ENCODE assay signal across 25 mouse cellular contexts in the genomic region with DNA sequence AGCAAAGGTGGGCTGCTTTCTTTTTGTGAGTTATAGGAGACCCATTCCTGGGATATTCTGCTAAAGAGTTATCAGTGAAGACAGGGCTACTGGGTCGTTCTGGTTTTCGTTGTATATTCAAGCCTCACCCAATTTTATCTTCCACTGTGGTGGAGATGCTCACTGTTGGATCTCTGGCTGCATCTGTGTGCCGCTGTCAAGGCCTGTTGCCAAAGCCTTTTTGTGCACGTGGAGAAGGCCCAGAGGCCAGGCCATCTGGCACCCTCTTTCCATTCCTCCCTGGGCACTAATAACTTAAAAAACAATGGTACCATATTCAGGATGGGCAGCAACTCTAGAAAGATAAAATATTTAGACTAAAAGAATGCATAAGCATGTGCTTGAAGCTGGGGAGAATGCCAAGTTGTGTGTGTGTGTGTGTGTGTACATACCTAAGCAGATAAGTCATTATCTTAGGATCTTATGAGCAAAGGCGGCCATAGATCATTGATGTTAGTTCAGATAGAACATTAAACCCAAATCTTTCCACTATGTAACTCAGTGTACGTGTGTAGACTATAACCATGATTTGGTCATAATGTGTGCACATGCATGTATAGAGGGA.
"Had no signal": no experiment of that assay in that cellular context is flagged by ENCODE, and none has a peak within 500 bp of the region (broad histone marks: within the 10 kb centered on the region; RNA-seq: fewer than 3 reads in every experiment).

No protein-coding gene starts in this region.

- H3K27ac ChIP-seq: gastrocnemius, adult 2 months; heart, adult 2 months; heart, embryonic 13.5 days; heart, embryonic 15.5 days; hindbrain, embryonic 14.5 days; intestine, embryonic 15.5 days; layer of hippocampus, adult 2 months; left cerebral cortex, adult 2 months; limb, embryonic 13.5 days; limb, embryonic 15.5 days; liver, embryonic 12.5 days had no signal

- H3K9me3 ChIP-seq: heart, embryonic 13.5 days; heart, embryonic 15.5 days; intestine, embryonic 15.5 days; limb, embryonic 13.5 days; limb, embryonic 15.5 days; liver, embryonic 12.5 days had no signal

- H3K4me2 ChIP-seq: heart, embryonic 11.5 days; heart, embryonic 13.5 days; heart, embryonic 15.5 days; hindbrain, embryonic 14.5 days; intestine, embryonic 15.5 days; limb, embryonic 13.5 days; limb, embryonic 15.5 days; liver, embryonic 12.5 days had no signal

- H3K4me1 ChIP-seq: intestine, embryonic 15.5 days; limb, embryonic 13.5 days; limb, embryonic 15.5 days; liver, embryonic 12.5 days had no signal

- H3K27me3 ChIP-seq: heart, embryonic 13.5 days; heart, embryonic 15.5 days; intestine, embryonic 15.5 days; limb, embryonic 13.5 days; limb, embryonic 15.5 days; liver, embryonic 12.5 days had no signal

- H3K9ac ChIP-seq: heart, embryonic 13.5 days; heart, embryonic 15.5 days; hindbrain, embryonic 14.5 days; intestine, embryonic 15.5 days; limb, embryonic 13.5 days; limb, embryonic 15.5 days; liver, embryonic 12.5 days had no signal

- H3K4me3 ChIP-seq: gastrocnemius, adult 2 months; heart, adult 2 months; heart, embryonic 13.5 days; heart, embryonic 15.5 days; intestine, embryonic 15.5 days; layer of hippocampus, adult 2 months; left cerebral cortex, adult 2 months; limb, embryonic 13.5 days; limb, embryonic 15.5 days; liver, embryonic 12.5 days had no signal

- DNase-seq: gastrocnemius, adult 2 months; gastrocnemius, postnatal 10 days; gastrocnemius, postnatal 25 days; heart, adult 2 months; heart, postnatal 14 days; heart, postnatal 36 days; kidney, adult 18-20 months; kidney, adult 8-10 months; kidney, postnatal 10 days; kidney, postnatal 25 days; kidney, postnatal 4 days; left cerebral cortex, postnatal 4 days had no signal

- ATAC-seq: hindbrain, embryonic 16.5 days; inflammation-experienced regulatory T-cells, adult 6 months; intestine, embryonic 15.5 days; intestine, postnatal 0 days; liver, embryonic 12.5 days had no signal

- H3K36me3 ChIP-seq: heart, embryonic 15.5 days; intestine, embryonic 15.5 days; liver, embryonic 12.5 days had no signal
